Mouse (Mus musculus) midbrain, postnatal 0 days (tissue): Measurements from ENCODE around the gene Prkcd. TPM values are rescaled to one million over a fixed set of nuclear protein-coding genes. Genes with fewer than 3 reads are reported as not detected.
A peak's percentile ranks its signal among the peaks of the same experiment; 100 is the strongest.

Source experiments
- ATAC-seq: fragments of 200-750 bp; cut with Nextera tagmentation; 2 replicates; pipeline ENCODE4 v1.8.0; 2017; ENCODE audit warnings: moderate number of reproducible peaks, mild to moderate bottlenecking, moderate TSS enrichment, moderate library complexity; ENCODE audit not compliant: low FRiP score
- DNase-seq: peaks from one replicate; pipeline ENCODE4 v3.0.0-alpha.2; 2015; ENCODE audit warnings: low spot score
- H3K27ac ChIP-seq: fragments of 300-500 bp; sonication (generic); 2 replicates; pipeline ENCODE4 v1.5.1; 2014; ENCODE audit warnings: low read depth, mild to moderate bottlenecking, low read length, mixed read lengths
- H3K27me3 ChIP-seq: fragments of 300-500 bp; sonication (generic); 2 replicates; pipeline ENCODE4 v1.6.1; 2014; ENCODE audit warnings: low read length, control low read depth, mixed read lengths; ENCODE audit not compliant: insufficient read depth
- H3K36me3 ChIP-seq: fragments of 300-500 bp; sonication (generic); 2 replicates; pipeline ENCODE4 v1.6.1; 2014; ENCODE audit warnings: low read length, control low read depth, mixed read lengths; ENCODE audit not compliant: insufficient read depth
- H3K4me1 ChIP-seq: fragments of 300-500 bp; sonication (generic); 2 replicates; pipeline ENCODE4 v1.6.1; 2014; ENCODE audit warnings: mild to moderate bottlenecking, control low read depth, antibody characterized with exemption, low read length, mixed read lengths; ENCODE audit not compliant: insufficient read depth
- H3K4me2 ChIP-seq: fragments of 300-500 bp; sonication (generic); 2 replicates; pipeline ENCODE4 v1.6.1; 2014; ENCODE audit warnings: low read depth, mild to moderate bottlenecking, low read length, mixed read lengths; ENCODE audit not compliant: poor library complexity, severe bottlenecking
- H3K4me3 ChIP-seq: fragments of 300-500 bp; sonication (generic); 2 replicates; pipeline ENCODE4 v1.5.1; 2014; ENCODE audit warnings: low read depth, mild to moderate bottlenecking, low read length, moderate library complexity
- H3K9ac ChIP-seq: fragments of 300-500 bp; sonication (generic); replicated peaks from 2 replicates; pipeline ENCODE4 v1.6.1; 2014; ENCODE audit warnings: mild to moderate bottlenecking, low read length, moderate library complexity, mixed read lengths; ENCODE audit not compliant: poor library complexity, severe bottlenecking
- H3K9me3 ChIP-seq: fragments of 300-500 bp; sonication (generic); 2 replicates; pipeline ENCODE4 v1.6.1; 2016; ENCODE audit warnings: low read length, control low read depth
- CTCF ChIP-seq: IDR thresholded peaks from 2 replicates; pipeline ENCODE4 v1.5.1; 2016; ENCODE audit warnings: antibody characterized with exemption, mild to moderate bottlenecking
- WGBS: fragments of 180-500 bp; shearing (Covaris S2); extraction: QIAGEN DNeasy Blood & Tissue Kit; methylation state at CpG from one replicate; pipeline ENCODE4 v1.1.7; 2014; 5-methylcytosine and 5-hydroxymethylcytosine counted together
- polyA plus RNA-seq: library from polyadenylated mRNA; unstranded; fragments of >200 nt; fragmentation: Nextera tagmentation; extraction: Ambion mirVana; gene quantifications from 2 replicates; pipeline ENCODE4 v1.2.1, GENCODE M21; 2015
- total RNA-seq: library from RNA; depleted of rRNA; stranded (reverse); fragments of >200 nt; gene quantifications from 2 replicates; pipeline ENCODE4 v1.2.3, GENCODE M21; 2014

The Prkcd gene
- total and polyA plus RNA-seq, 2 experiments from 2014 or later: 13.2 to 19.1 TPM

GRCm38 (mm10) chr14:30594092-30594695 lies 31.8 kb downstream of the Prkcd start:
- DNase-seq (peak; percentile 68), ATAC-seq (peak; percentile 62)
- WGBS: 22% methylated on average over 7 of the region's 7 CpGs
- H3K4me1 ChIP-seq: no peaks in the 10 kb centered on the region
- no peak overlapping the region for H3K4me2 ChIP-seq
- H3K36me3 ChIP-seq: no peaks in the 10 kb centered on the region
- H3K9me3 ChIP-seq: no peaks in the 10 kb centered on the region
- H3K9ac ChIP-seq: 0 out of 2 replicates have a peak overlapping the region, but pooled peaks have one; percentile 3
- TF ChIP-seq CTCF: no peak
- peak overlapping the region; percentile 67; the same call in 1 of the 2 replicates for H3K27ac ChIP-seq
- no peak overlapping the region for H3K4me3 ChIP-seq
- no peaks in the 10 kb centered on the region for H3K27me3 ChIP-seq

- H3K4me2 ChIP-seq: no peak overlapping the region
- no peak overlapping the region for H3K9ac ChIP-seq
- no peaks in the 10 kb centered on the region for H3K9me3 ChIP-seq
- H3K4me1 ChIP-seq: no peaks in the 10 kb centered on the region
- H3K36me3 ChIP-seq: no peaks in the 10 kb centered on the region
- no peaks in the 10 kb centered on the region for H3K27me3 ChIP-seq
- 28% methylated on average over 11 of the region's 11 CpGs for WGBS
- DNase-seq (peak; percentile 84), ATAC-seq (peak; percentile 79)
- peak; percentile 65 for TF ChIP-seq CTCF
- no peak overlapping the region for H3K4me3 ChIP-seq
- peak overlapping the region; percentile 67; the same call in 1 of the 2 replicates for H3K27ac ChIP-seq
Observed at GRCm38 (mm10) chr14:30593279-30594091, 32.5 kb downstream of the Prkcd start.

DNA sequence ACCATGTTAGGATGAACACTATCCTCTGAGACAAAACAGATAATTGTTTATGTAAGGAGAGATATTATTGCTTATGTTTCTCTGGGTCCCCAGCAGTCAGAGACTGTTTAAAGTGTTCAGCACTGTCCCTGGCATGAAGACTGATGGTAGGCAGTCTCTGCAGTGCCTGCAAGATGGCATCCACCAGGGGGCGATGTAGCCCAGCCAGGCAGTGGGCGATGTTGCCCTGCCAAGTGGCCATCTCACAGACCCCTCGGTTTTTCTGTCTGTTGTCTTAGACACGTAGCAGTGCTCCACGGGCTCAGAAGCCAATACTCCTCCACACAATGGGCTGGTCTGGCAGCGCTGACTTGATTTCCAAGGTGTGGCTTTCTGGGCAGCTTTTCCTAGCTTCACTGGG lies 34.6 kb downstream of the Prkcd start:
- H3K9ac ChIP-seq: no peak overlapping the region
- DNase-seq: peak; percentile 77
- TF ChIP-seq CTCF: peak; percentile 81
- no peak for ATAC-seq
- H3K27ac ChIP-seq: no peak overlapping the region
- H3K9me3 ChIP-seq: no peaks in the 10 kb centered on the region
- H3K4me2 ChIP-seq: no peak overlapping the region
- H3K36me3 ChIP-seq: no peaks in the 10 kb centered on the region
- no peaks in the 10 kb centered on the region for H3K27me3 ChIP-seq
- WGBS: 14% methylated on average over 6 of the region's 6 CpGs
- no peaks in the 10 kb centered on the region for H3K4me1 ChIP-seq
- H3K4me3 ChIP-seq: no peak overlapping the region

DNA sequence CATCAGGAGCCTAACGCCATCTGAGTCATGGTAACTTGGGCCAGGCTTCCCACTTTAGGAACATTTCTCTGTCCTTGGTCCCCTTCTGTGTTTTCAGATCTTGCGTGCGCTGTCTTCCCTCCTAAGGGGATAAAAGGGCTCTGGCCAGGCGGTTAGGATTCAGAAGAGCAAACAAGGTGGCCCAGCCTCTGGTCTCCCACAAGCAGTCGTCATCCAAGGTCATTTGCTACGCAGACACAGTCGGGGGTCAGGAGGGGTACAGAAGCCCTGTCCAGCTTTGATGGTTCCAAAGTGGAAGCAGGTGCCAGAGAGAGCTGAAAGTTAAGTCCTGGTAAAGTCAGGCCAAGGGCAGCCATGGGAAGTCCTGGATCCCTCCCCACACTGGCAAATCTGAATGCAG lies 35.1 kb downstream of the Prkcd start:
- H3K36me3 ChIP-seq: no peaks in the 10 kb centered on the region
- WGBS: 75% methylated on average over 7 of the region's 7 CpGs
- no peak for TF ChIP-seq CTCF
- H3K4me3 ChIP-seq: no peak overlapping the region
- H3K9me3 ChIP-seq: no peaks in the 10 kb centered on the region
- H3K4me1 ChIP-seq: no peaks in the 10 kb centered on the region
- no peak for DNase-seq
- no peak overlapping the region for H3K9ac ChIP-seq
- no peak overlapping the region for H3K4me2 ChIP-seq
- no peak for ATAC-seq
- no peaks in the 10 kb centered on the region for H3K27me3 ChIP-seq
- no peak overlapping the region for H3K27ac ChIP-seq

GRCm38 (mm10) chr14:30590041-30590645 lies 35.9 kb downstream of the Prkcd start:
- Histone ChIP-seq H3K4me1 (no peaks in the 10 kb centered on the region), H3K4me2 (no peak overlapping the region), H3K9me3 (no peaks in the 10 kb centered on the region), H3K36me3 (no peaks in the 10 kb centered on the region), H3K4me3 (no peak overlapping the region), H3K27me3 (no peaks in the 10 kb centered on the region), H3K27ac (no peak overlapping the region), H3K9ac (no peak overlapping the region)
- no peak for TF ChIP-seq CTCF
- no peak for ATAC-seq
- WGBS: 74% methylated on average over 11 of the region's 11 CpGs
- no peak for DNase-seq
